27 mouse cellular contexts compared by ENCODE assay signal in genomic region chr1:43583564-43583963, GRCm38 (mm10).
DNase-seq lines count a peak whose midpoint lies in the region; ATAC-seq and TF ChIP-seq lines count a peak whose summit lies in the region.
"Had no signal": no experiment of that assay in that cellular context is flagged by ENCODE, and none has a peak within 500 bp of the region (broad histone marks: within the 10 kb centered on the region; RNA-seq: fewer than 3 reads in every experiment).

No protein-coding gene starts in this region.

- H3K36me3 ChIP-seq in hindbrain, postnatal 0 days (ENCODE audit: insufficient read depth, low read length) = no peaks in the 10 kb centered on the region
- H3K36me3 ChIP-seq in hindbrain, embryonic 11.5 days (ENCODE audit: control insufficient read depth, insufficient read depth, low read length) = no peaks in the 10 kb centered on the region
- H3K36me3 ChIP-seq in neural tube, embryonic 14.5 days (ENCODE audit: control insufficient read depth, insufficient read depth, low read length) = no peaks in the 10 kb centered on the region
- no peaks in the 10 kb centered on the region for H3K36me3 ChIP-seq in neural tube, embryonic 15.5 days
- H3K36me3 ChIP-seq: embryonic facial prominence, embryonic 13.5 days; heart, embryonic 13.5 days; hindbrain, embryonic 12.5 days; kidney, embryonic 15.5 days had no signal

- DNase-seq in hindbrain, postnatal 0 days (ENCODE audit: low spot score) = no peak
- DNase-seq in hindbrain, embryonic 11.5 days (ENCODE audit: low spot score) = no peak
- peak; percentile 21 for DNase-seq in adipocyte (ENCODE audit: low spot score)
- no peak for DNase-seq in thymus, postnatal 14 days
- DNase-seq: adrenal gland, postnatal 36 days; cerebellum, adult 11-12 months; cerebellum, postnatal 14 days; gastrocnemius, postnatal 25 days; heart, adult 2 months; heart, postnatal 14 days; kidney, adult 11 months; kidney, postnatal 36 days; liver, postnatal 0 days; thymus, adult 18-20 months; thymus, postnatal 4 days had no signal

- no peak overlapping the region for H3K27ac ChIP-seq in hindbrain, postnatal 0 days
- H3K27ac ChIP-seq in hindbrain, embryonic 11.5 days (ENCODE audit: low read depth, low read length) = no peak overlapping the region
- no peak overlapping the region for H3K27ac ChIP-seq in neural tube, embryonic 14.5 days (ENCODE audit: low read depth, low read length)
- H3K27ac ChIP-seq in neural tube, embryonic 15.5 days (replicated peaks) = no peak overlapping the region
- H3K27ac ChIP-seq: embryonic facial prominence, embryonic 13.5 days; heart, adult 2 months; heart, embryonic 13.5 days; hindbrain, embryonic 12.5 days; kidney, embryonic 15.5 days; macrophage had no signal

- no peaks in the 10 kb centered on the region for H3K4me1 ChIP-seq in hindbrain, postnatal 0 days (ENCODE audit: insufficient read depth, low read length)
- H3K4me1 ChIP-seq in hindbrain, embryonic 11.5 days (replicated peaks; ENCODE audit: control insufficient read depth, insufficient read depth, low read length) = no peaks in the 10 kb centered on the region
- H3K4me1 ChIP-seq in neural tube, embryonic 14.5 days (ENCODE audit: control insufficient read depth, insufficient read depth, low read length) = no peaks in the 10 kb centered on the region
- no peaks in the 10 kb centered on the region for H3K4me1 ChIP-seq in neural tube, embryonic 15.5 days
- H3K4me1 ChIP-seq: embryonic facial prominence, embryonic 13.5 days; heart, embryonic 13.5 days; hindbrain, embryonic 12.5 days; kidney, embryonic 15.5 days had no signal

- H3K9ac ChIP-seq in hindbrain, postnatal 0 days (replicated peaks; ENCODE audit: low read length) = no peak overlapping the region
- H3K9ac ChIP-seq in hindbrain, embryonic 11.5 days (ENCODE audit: low read depth, low read length) = no peak overlapping the region
- H3K9ac ChIP-seq in neural tube, embryonic 14.5 days (replicated peaks; ENCODE audit: low read depth, low read length) = no peak overlapping the region
- no peak overlapping the region for H3K9ac ChIP-seq in neural tube, embryonic 15.5 days (replicated peaks)
- H3K9ac ChIP-seq: embryonic facial prominence, embryonic 13.5 days; heart, embryonic 13.5 days; hindbrain, embryonic 12.5 days; kidney, embryonic 15.5 days; liver, postnatal 0 days had no signal

- peak; percentile 45; the same call in 1 of the 2 replicates for ATAC-seq in hindbrain, postnatal 0 days
- ATAC-seq in hindbrain, embryonic 11.5 days (ENCODE audit: low FRiP score) = no peak
- 0 out of 2 replicates have a peak, but pooled peaks have one; percentile 38 for ATAC-seq in neural tube, embryonic 14.5 days (ENCODE audit: low read depth)
- no peak for ATAC-seq in neural tube, embryonic 15.5 days (ENCODE audit: low FRiP score)
- ATAC-seq in megakaryocyte-erythroid progenitor cell, adult 5-6 weeks (replicated peaks; ENCODE audit: low FRiP score, low TSS enrichment, poor library complexity, severe bottlenecking) = no peak
- ATAC-seq: forebrain, embryonic 16.5 days; liver, postnatal 0 days; lung, postnatal 0 days had no signal

- no peaks in the 10 kb centered on the region for H3K27me3 ChIP-seq in hindbrain, postnatal 0 days (ENCODE audit: insufficient read depth, low read length)
- H3K27me3 ChIP-seq in hindbrain, embryonic 11.5 days (ENCODE audit: control insufficient read depth, insufficient read depth, low read length) = no peaks in the 10 kb centered on the region
- no peaks in the 10 kb centered on the region for H3K27me3 ChIP-seq in neural tube, embryonic 14.5 days (ENCODE audit: control insufficient read depth, insufficient read depth, low read length)
- no peaks in the 10 kb centered on the region for H3K27me3 ChIP-seq in neural tube, embryonic 15.5 days (replicated peaks)
- H3K27me3 ChIP-seq: embryonic facial prominence, embryonic 13.5 days; heart, embryonic 13.5 days; hindbrain, embryonic 12.5 days; kidney, embryonic 15.5 days had no signal

- no peaks in the 10 kb centered on the region for H3K9me3 ChIP-seq in hindbrain, postnatal 0 days (ENCODE audit: low read length)
- no peaks in the 10 kb centered on the region for H3K9me3 ChIP-seq in hindbrain, embryonic 11.5 days (ENCODE audit: control insufficient read depth, low read length)
- no peaks in the 10 kb centered on the region for H3K9me3 ChIP-seq in neural tube, embryonic 14.5 days (ENCODE audit: control insufficient read depth, low read length)
- no peaks in the 10 kb centered on the region for H3K9me3 ChIP-seq in neural tube, embryonic 15.5 days (replicated peaks)
- H3K9me3 ChIP-seq: embryonic facial prominence, embryonic 13.5 days; heart, embryonic 13.5 days; hindbrain, embryonic 12.5 days; kidney, embryonic 15.5 days had no signal

- H3K4me2 ChIP-seq in hindbrain, postnatal 0 days (ENCODE audit: low read depth, low read length) = no peak overlapping the region
- no peak overlapping the region for H3K4me2 ChIP-seq in hindbrain, embryonic 11.5 days (replicated peaks; ENCODE audit: low read depth, low read length)
- H3K4me2 ChIP-seq in neural tube, embryonic 14.5 days (ENCODE audit: low read depth, low read length) = no peak overlapping the region
- H3K4me2 ChIP-seq in neural tube, embryonic 15.5 days = no peak overlapping the region
- H3K4me2 ChIP-seq: embryonic facial prominence, embryonic 13.5 days; heart, embryonic 13.5 days; hindbrain, embryonic 12.5 days; kidney, embryonic 15.5 days; liver, embryonic 11.5 days; midbrain, embryonic 11.5 days had no signal

- 53% methylated on average over 1 of the region's 1 CpGs for WGBS in hindbrain, postnatal 0 days
- 54% methylated on average over 1 of the region's 1 CpGs for WGBS in hindbrain, embryonic 11.5 days
- 50% methylated on average over 1 of the region's 1 CpGs for WGBS in neural tube, embryonic 14.5 days
- 70% methylated on average over 1 of the region's 1 CpGs for WGBS in neural tube, embryonic 15.5 days

- H3K4me3 ChIP-seq in hindbrain, postnatal 0 days (ENCODE audit: low read length) = no peak overlapping the region
- no peak overlapping the region for H3K4me3 ChIP-seq in hindbrain, embryonic 11.5 days (ENCODE audit: low read depth, low read length)
- no peak overlapping the region for H3K4me3 ChIP-seq in neural tube, embryonic 14.5 days (ENCODE audit: low read depth, low read length)
- H3K4me3 ChIP-seq in neural tube, embryonic 15.5 days (replicated peaks) = no peak overlapping the region
- H3K4me3 ChIP-seq: embryonic facial prominence, embryonic 13.5 days; heart, adult 2 months; heart, embryonic 13.5 days; hindbrain, embryonic 12.5 days; kidney, embryonic 15.5 days had no signal

- no peak for TF ChIP-seq CTCF in hindbrain, postnatal 0 days (IDR thresholded peaks at IDR 0.05; ENCODE audit: low read depth)

Comparison
In these comparisons a context has a peak if more than half of its experiments do, and no peak if none do; other contexts are left out.
1. ATAC-seq: peak in hindbrain, postnatal 0 days (single experiment) and neural tube, embryonic 14.5 days (single experiment); none in hindbrain, embryonic 11.5 days (single experiment), neural tube, embryonic 15.5 days (single experiment) and megakaryocyte-erythroid progenitor cell, adult 5-6 weeks (single experiment).